Mouse (Mus musculus): ENCODE results near the gene Pvalb. TPM values are rescaled to one million over a fixed set of nuclear protein-coding genes. Genes with fewer than 3 reads are reported as not detected.

Gene Pvalb
- 10 to 100 TPM; 58.2 to 61.8 (median 60.5) TPM for total RNA-seq (2022)

DNA sequence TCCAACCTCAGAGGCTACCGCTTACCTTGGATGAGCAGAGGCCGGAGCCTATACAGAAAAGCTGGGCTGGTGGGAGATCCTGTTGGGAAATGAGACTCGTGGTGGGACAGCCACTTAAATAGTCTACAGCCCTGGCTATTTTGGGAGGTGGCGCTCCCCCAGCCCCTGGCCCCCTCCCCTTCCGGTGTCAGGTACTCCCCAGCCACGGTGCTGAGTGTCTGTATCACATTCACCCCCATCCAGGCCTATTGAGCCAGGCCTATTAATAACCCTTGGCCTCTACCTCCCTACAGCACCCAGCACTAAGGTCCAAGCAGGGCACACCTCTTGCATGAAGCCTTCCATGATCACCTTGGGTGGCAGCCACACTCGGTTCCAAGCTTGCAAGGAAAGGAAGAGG is at the start of gene Pvalb:
TSS of gene Pvalb (minus strand) at position 89 of the 400 bp plus-strand sequence.
- DNase-seq (ENCODE audit: low spot score in 2 of 2), result no peak

DNA sequence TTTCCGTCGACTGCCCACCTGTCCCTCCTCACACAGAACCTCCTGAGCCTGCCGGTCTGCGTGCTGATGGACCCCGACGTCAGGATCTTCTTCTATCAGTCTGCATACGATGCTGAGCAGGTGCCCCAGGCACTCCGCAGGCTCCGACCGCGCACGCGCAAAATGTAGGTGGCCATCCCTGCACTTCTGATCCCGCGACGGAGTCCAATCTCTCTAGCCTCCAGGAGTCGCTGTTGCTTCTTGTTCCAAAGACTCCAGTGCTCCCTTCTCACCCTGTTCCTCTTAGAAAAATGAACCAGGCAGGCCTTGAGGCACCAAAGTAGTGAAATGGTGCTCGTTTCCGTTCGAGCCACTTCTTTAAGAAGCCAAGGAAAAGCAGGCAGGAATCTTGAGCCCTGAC is 48.6 kb upstream of the Pvalb start:
- peak in 1 of 2 experiments; percentile 25 for DNase-seq (ENCODE audit: low spot score in 2 of 2)

DNA sequence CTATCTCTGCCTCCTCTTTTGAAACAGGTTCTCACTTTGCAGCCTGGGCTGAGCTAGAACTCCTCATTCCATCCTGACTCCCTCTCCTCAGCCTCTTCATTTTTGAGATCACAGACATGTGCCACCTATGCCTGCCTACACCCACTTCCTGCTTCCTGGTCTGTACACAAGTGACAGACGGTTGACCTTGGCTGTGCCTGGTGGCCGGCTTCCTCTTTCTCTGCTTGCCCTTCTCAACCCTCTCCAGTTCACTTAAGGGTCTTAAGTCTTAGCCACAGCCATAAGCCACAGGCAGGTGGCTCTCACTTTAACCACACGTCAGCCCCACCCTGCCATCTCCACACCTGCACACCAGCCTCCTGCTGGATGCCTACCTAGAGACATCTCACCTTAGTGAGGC is 42.2 kb upstream of the Pvalb start:
- no peak for DNase-seq (ENCODE audit: low spot score in 2 of 2)

DNA sequence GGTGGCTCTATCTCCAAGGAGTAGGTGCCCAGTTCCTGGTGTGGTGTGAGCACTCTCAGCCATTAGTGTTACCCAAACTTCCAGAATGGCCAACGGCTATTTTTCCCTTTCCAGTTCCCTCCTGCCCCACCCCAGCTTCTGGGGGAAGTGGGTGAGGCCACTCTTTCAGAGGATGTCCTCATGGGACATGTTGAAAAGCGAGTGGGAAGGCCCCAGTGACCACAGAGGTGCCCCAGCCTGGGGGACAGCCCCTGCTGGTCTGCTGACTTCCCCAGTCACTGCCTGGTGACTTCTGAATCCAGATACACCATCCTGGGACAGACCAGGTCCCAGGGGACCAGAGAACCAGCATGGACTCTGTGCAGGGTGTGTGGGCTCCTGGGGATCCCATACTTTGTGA is 41.5 kb upstream of the Pvalb start:
- DNase-seq (ENCODE audit: low spot score in 2 of 2), result no peak

GRCm38 (mm10) chr15:78246143-78247116 is 40.2 kb upstream of the Pvalb start:
- DNase-seq (ENCODE audit: low spot score in 2 of 2), result no peak

DNA sequence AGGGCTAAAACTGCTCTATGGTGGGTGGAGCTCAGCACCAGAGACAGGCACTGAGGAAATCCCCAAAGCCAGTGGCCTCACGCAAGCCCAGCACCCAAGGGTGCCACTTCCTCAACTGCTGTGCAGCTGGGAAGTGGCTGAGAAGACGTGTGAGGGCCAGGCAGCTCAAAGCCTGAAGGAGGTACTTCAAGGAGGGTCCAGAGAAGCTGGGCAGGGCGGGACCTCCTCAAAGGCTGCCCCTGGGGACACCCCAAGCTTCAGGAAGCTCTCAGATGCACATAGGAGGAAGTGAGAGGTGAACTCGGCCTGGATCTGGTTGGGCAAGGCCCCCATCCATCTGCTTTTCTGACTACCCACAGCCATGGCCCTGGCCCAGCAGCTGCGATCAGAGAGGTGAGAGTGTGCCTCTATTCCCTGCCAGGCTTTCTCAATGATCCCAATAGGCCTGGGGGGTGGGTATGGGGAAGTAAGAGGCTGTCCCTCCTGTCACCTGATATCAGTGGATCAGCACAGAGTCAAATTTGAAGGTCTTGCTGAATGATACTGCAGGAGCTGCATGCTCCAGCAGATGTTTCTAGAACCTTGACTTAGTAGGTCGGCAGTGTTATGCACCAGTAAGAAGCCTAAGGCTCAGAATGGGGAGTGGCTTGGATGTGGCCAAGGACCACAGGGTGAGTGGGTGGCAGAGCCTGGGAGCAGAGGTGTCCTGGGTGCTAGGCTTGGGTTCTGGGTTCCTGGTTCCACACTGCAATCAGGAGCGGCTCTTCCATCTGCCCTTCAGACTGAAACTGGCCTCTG is 38.7 kb upstream of the Pvalb start, which contains the start of gene Ncf4:
TSS of gene Ncf4 (plus strand) at position 107 of the 798 bp plus-strand sequence.
- DNase-seq (ENCODE audit: low spot score in 2 of 2), result no peak

GRCm38 (mm10) chr15:78243774-78244173 is 37.6 kb upstream of the Pvalb start:
- DNase-seq (ENCODE audit: low spot score in 2 of 2), result no peak

DNA sequence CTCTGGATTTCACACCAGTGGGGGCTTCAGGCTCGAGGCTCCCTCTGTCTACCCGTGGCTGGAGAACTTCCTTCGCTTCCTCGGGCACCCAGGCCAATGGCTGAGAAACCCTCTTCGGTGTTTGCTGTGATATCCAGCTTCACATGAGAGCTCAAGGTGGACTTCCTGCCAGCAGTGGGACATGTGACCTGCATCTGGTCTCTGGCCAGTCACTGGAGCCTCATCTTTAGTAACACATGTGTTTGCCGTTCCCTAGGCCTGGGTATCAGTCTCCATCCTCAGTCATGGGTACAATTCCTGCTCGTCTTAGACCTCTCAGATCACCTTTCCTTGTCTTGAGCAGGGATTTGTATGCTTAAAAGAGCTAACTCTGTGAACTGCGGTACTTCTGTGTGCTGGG is 36.9 kb upstream of the Pvalb start:
- no peak for DNase-seq (ENCODE audit: low spot score in 2 of 2)

DNA sequence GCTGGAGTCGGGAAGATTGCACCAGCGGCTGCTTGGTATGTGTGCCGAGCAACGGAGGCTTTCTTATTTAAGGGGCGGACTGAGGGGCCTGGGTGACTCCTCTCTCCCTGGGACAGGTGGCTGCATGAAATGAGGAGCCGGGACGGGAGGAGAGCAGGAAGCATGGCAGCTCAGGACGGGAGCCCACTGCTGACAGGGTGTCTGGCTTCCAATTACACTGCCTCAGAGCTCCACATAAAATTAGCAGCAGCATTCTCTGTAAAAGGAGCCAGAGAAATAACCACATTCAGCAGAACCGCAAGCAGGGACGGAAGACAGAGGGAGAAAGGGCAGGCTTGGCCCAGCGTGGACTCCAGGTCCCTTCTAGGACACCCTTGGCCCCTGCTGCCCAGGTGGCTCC is 35.1 kb upstream of the Pvalb start:
- no peak for DNase-seq (ENCODE audit: low spot score in 2 of 2)

- DNase-seq (ENCODE audit: low spot score in 2 of 2), result no peak
Observed at GRCm38 (mm10) chr15:78239956-78240617, 33.9 kb upstream of the Pvalb start.

GRCm38 (mm10) chr15:78239453-78239852 is 33.3 kb upstream of the Pvalb start:
- peak in 1 of 2 experiments; percentile 18 for DNase-seq (ENCODE audit: low spot score in 2 of 2)

GRCm38 (mm10) chr15:78234823-78235509 is 28.8 kb upstream of the Pvalb start:
- DNase-seq (ENCODE audit: low spot score in 2 of 2), result no peak

DNA sequence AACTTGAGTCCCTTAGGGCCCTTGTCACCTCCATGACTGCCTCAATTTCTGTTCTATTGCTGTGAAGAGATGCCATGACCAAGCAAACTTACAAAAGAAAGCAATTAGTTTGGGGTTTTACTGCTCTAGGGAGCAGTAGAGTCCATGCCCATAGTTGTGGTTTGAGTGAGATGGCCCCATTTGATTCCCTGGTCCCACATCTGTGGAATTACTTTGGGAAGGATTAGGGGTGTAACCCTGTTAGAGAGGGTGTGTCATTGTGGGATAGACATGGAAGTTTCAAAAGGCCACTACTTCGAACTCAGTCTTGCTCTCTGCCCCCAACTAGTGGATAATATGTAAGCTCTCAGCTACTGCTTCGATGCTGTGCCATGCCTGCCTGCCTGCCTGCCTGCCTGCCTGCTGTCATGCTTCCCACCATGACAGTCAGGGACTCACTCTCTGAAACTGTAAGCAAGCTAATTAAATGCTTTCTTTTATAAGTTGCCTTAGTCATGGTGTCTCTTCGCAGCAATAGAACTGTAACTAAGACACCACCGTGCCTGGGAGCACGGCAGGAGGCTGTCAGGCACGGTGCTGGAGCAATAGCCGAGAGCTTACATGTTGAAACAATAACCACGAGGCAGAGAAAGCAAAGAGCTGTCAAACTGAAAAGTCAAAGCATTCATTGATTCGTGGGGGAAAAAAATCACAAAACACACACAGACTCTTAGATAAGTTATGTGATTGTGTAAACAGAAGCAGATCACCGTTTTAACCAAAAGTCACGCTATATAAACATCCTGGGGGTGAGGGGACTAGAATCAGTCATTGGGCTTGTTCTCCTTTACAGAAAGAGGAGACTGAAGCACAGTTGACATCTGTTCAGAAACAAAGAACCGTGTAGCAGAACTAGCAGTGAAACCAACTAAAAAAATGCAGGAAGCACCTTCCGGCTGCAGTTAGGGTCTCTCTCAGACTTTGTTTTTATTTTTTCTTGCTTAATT is 25.4 kb upstream of the Pvalb start:
- no peak for DNase-seq (ENCODE audit: low spot score in 2 of 2)

- DNase-seq (ENCODE audit: low spot score in 2 of 2), result no peak
Observed at GRCm38 (mm10) chr15:78227816-78228215, 21.6 kb upstream of the Pvalb start.

GRCm38 (mm10) chr15:78215269-78215668 is 9.1 kb upstream of the Pvalb start:
- DNase-seq (ENCODE audit: low spot score in 2 of 2), result no peak

- no peak for DNase-seq (ENCODE audit: low spot score in 2 of 2)
Observed at GRCm38 (mm10) chr15:78211367-78211766, 5.2 kb upstream of the Pvalb start.

DNA sequence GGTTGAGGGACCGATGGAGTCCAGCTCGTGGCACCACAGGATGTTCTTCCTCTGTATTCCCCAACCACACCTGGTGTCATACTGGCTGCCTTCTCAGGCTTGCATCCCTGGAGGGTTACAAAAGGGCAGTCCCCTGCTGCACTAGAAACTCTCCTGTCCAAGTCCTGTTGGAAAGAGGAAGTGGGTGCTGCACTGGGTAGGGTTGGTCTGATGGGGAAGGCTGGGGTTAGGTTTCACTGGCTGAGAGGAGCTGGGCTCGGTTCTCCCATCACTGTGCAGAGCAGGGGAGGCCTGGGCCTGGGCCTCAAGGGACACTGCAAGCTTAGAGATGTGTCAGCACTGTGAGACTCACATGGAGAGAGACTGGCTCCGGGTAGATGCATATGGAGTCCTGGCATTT is 4.0 kb upstream of the Pvalb start:
- no peak for DNase-seq (ENCODE audit: low spot score in 2 of 2)

DNA sequence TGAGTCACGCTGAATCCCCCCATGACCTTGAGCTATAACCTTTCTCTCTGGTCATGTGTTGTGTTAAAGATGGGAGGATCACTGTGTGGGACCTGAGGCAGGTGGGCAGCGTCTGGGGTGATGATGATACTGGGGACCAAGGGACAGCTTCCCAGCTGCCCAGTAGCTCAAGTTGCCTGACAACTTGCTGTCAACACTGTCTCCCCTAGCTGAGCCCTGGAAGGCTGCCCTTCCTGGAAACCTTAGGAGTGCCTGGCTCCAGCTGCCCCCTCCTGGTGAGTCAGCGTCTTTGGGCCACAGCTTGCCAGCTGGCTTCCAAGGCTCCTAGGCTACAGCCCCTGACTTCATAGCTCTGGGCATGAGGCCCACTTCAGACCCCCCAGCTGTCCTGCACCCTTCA is 1.0 kb downstream of the Pvalb start:
- peak in 1 of 2 experiments; percentile 21 for DNase-seq (ENCODE audit: low spot score in 2 of 2)

DNA sequence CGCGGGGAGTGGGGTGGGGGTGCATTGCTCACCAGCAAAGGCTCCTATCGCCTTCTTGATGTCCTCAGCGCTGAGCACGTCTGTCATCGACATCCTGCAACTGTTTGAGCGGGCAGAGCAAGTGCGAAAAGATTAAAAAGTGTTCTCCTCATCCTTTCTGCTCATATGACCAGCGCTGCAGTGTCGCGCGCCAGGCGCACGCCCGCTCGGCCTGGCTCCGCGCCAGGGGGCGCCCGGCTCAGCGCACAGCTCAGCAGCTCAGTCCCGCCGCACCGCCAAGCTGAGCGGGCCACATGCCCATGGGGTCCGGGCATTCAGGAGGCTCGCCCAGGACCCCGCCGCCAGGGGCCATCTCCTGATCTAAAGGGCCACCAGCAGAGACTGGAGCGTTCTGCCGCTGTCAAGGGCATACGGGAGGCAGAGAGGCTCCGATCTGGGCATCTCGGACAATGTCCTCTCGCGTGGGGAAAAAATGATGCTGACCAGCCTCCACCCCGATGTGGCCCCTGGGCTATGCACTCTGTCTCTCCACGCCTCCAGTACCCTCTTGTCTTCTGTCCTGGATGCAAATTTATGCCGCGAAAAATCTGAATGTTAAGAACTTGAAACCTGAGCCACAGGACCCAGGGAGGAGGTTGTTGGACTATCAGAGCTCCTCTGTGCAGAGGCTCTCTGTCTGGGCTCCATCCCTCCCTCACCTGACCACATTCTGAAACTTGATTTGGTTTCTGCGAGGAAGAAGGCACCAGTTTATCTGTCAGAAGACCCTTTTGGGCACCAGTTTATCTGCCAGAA is 1.9 kb downstream of the Pvalb start:
- DNase-seq (ENCODE audit: low spot score in 2 of 2), result peak in 1 of 2 experiments; percentile 37

Measured in layer of hippocampus, adult 8-10 months (tissue).